Mouse (Mus musculus): Measurements from ENCODE around the gene Dscaml1.

DNA sequence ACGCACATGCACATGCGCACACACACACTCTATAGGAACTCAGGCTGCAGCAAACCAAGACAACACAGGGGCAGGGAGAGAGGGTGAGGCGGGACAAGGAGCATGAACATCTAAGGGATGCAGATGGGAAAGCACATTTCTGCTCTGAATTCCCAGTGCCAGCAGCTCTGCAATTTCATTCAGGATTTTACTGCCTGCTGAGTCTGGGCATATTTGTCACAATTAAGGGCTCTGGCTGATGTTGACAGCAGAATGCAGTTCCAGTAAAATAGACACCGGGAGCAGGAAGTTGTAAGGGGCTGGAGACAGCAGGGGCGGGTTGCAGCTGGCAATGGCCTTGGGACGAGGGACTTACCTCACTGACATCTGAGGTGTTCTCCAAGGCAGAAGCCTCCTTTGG lies 367.3 kb downstream of the Dscaml1 start:
- TF ChIP-seq CTCF (IDR thresholded peaks at IDR 0.05; ENCODE audit: control insufficient read depth, insufficient read depth, insufficient replicate concordance, low read depth, low read length) (no peak), POLR2A (IDR thresholded peaks at IDR 0.05; ENCODE audit: control insufficient read depth, low read depth, low read length) (no peak)
